Mouse (Mus musculus) midbrain, postnatal 0 days (tissue): ENCODE data around the gene Cars2. TPM values are rescaled to one million over a fixed set of nuclear protein-coding genes. Genes with fewer than 3 reads are reported as not detected.

Experiments
- ATAC-seq: fragments of 200-750 bp; cut with Nextera tagmentation; 2 replicates; pipeline ENCODE4 v1.8.0; 2017; ENCODE audit warnings: moderate number of reproducible peaks, mild to moderate bottlenecking, moderate TSS enrichment, moderate library complexity; ENCODE audit not compliant: low FRiP score
- DNase-seq: peaks from one replicate; pipeline ENCODE4 v3.0.0-alpha.2; 2015; ENCODE audit warnings: low spot score
- H3K27ac ChIP-seq: fragments of 300-500 bp; sonication (generic); 2 replicates; pipeline ENCODE4 v1.5.1; 2014; ENCODE audit warnings: low read depth, mild to moderate bottlenecking, low read length, mixed read lengths
- H3K27me3 ChIP-seq: fragments of 300-500 bp; sonication (generic); 2 replicates; pipeline ENCODE4 v1.6.1; 2014; ENCODE audit warnings: low read length, control low read depth, mixed read lengths; ENCODE audit not compliant: insufficient read depth
- H3K36me3 ChIP-seq: fragments of 300-500 bp; sonication (generic); 2 replicates; pipeline ENCODE4 v1.6.1; 2014; ENCODE audit warnings: low read length, control low read depth, mixed read lengths; ENCODE audit not compliant: insufficient read depth
- H3K4me1 ChIP-seq: fragments of 300-500 bp; sonication (generic); 2 replicates; pipeline ENCODE4 v1.6.1; 2014; ENCODE audit warnings: mild to moderate bottlenecking, control low read depth, antibody characterized with exemption, low read length, mixed read lengths; ENCODE audit not compliant: insufficient read depth
- H3K4me2 ChIP-seq: fragments of 300-500 bp; sonication (generic); 2 replicates; pipeline ENCODE4 v1.6.1; 2014; ENCODE audit warnings: low read depth, mild to moderate bottlenecking, low read length, mixed read lengths; ENCODE audit not compliant: poor library complexity, severe bottlenecking
- H3K4me3 ChIP-seq: fragments of 300-500 bp; sonication (generic); 2 replicates; pipeline ENCODE4 v1.5.1; 2014; ENCODE audit warnings: low read depth, mild to moderate bottlenecking, low read length, moderate library complexity
- H3K9ac ChIP-seq: fragments of 300-500 bp; sonication (generic); replicated peaks from 2 replicates; pipeline ENCODE4 v1.6.1; 2014; ENCODE audit warnings: mild to moderate bottlenecking, low read length, moderate library complexity, mixed read lengths; ENCODE audit not compliant: poor library complexity, severe bottlenecking
- H3K9me3 ChIP-seq: fragments of 300-500 bp; sonication (generic); 2 replicates; pipeline ENCODE4 v1.6.1; 2016; ENCODE audit warnings: low read length, control low read depth
- CTCF ChIP-seq: IDR thresholded peaks from 2 replicates; pipeline ENCODE4 v1.5.1; 2016; ENCODE audit warnings: antibody characterized with exemption, mild to moderate bottlenecking
- WGBS: fragments of 180-500 bp; shearing (Covaris S2); extraction: QIAGEN DNeasy Blood & Tissue Kit; methylation state at CpG from one replicate; pipeline ENCODE4 v1.1.7; 2014; 5-methylcytosine and 5-hydroxymethylcytosine counted together
- polyA plus RNA-seq: library from polyadenylated mRNA; unstranded; fragments of >200 nt; fragmentation: Nextera tagmentation; extraction: Ambion mirVana; gene quantifications from 2 replicates; pipeline ENCODE4 v1.2.1, GENCODE M21; 2015
- total RNA-seq: library from RNA; depleted of rRNA; stranded (reverse); fragments of >200 nt; gene quantifications from 2 replicates; pipeline ENCODE4 v1.2.3, GENCODE M21; 2014

The Cars2 gene
- total and polyA plus RNA-seq, 2 experiments from 2014 or later: 19.5 to 35.5 TPM

DNA sequence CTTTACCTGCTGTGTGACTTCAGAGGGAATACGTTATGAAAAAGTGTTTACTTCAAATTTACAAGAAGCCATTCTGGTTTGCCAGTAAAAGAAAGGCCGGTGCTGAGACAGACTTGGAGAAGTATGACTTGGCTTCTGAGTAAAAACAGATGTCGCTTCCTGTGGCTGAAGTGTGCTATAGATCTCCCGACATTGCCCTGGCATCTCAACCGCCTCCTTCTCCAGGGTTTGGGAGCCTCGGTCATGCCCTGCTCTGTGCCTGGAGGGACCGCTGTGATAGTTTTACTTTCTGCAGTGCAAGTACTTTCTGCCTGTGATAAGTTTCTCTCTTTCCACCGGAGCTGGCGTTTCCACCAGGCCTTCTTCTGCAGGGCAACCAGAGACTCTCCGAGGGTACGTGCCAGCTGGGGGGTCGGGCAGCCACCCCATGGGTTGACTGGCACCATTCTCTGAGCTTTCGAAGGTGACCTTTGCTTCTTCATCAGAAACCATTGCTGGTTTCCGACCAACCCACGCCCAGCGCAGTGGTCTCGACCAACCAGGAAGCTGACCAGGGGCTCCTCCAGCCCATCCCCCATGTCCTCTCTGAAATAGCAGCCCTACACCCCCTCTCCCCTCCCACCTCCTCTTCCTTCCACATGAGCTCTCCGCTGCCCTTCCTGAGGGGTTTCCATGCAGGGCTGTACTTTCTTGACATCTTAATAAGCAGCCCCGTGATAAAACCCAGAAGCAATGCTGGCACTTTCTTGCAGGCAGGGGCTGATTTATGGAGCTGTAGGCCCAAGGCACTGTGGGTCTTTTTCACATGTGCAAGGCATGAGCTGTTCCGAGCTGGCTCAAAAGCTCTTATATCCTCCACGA is 35.2 kb upstream of the Cars2 start:
- WGBS: 89% methylated on average over 21 of the region's 21 CpGs
- DNase-seq: no peak
- Histone ChIP-seq H3K9me3 (peaks cover 3% of the 10 kb centered on the region; the same call in 1 of the 2 replicates), H3K36me3 (no peaks in the 10 kb centered on the region), H3K4me3 (no peak overlapping the region), H3K27ac (no peak overlapping the region), H3K27me3 (no peaks in the 10 kb centered on the region), H3K4me1 (no peaks in the 10 kb centered on the region), H3K9ac (no peak overlapping the region), H3K4me2 (no peak overlapping the region)
- no peak for ATAC-seq
- no peak for TF ChIP-seq CTCF

DNA sequence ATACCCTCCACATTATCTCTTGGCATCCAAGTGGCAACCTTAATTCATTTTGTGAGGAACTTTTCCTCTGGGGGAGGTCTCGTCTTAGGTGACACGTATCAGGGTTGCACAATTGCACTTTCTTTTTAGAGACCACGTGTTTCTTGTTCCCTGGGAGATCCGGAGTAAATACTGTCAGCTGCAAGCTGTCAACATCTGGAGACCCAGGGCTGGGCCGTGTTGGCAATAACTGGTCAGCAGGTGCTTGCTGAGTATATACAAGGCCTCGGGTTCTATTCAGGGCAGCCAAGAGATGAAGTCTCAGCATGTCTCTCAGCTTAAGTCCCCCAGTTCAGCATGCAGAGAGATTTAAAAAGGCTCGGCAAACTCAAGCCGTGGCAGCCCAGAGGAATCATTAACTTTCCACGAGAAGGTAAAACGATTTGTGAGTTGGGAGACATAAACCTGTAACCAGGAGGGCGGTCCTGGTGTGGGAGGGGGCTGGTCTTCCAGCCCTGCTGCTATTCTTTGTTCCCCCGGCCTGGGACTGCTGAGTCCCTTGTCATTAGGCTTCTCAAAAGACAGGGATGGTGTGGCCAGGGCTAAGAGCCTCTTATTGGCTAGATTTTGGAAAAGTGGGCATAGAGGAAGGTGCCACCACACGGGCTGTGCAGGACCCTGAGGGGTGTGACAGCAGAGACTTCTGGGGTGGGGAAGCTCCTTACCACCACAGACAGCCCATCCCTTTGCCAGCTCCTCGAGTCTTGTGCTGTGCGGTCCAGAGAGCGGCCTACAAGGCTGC is 25.2 kb upstream of the Cars2 start:
- 58% methylated on average over 16 of the region's 16 CpGs for WGBS
- no peak for ATAC-seq
- no peaks in the 10 kb centered on the region for H3K4me1 ChIP-seq

DNA sequence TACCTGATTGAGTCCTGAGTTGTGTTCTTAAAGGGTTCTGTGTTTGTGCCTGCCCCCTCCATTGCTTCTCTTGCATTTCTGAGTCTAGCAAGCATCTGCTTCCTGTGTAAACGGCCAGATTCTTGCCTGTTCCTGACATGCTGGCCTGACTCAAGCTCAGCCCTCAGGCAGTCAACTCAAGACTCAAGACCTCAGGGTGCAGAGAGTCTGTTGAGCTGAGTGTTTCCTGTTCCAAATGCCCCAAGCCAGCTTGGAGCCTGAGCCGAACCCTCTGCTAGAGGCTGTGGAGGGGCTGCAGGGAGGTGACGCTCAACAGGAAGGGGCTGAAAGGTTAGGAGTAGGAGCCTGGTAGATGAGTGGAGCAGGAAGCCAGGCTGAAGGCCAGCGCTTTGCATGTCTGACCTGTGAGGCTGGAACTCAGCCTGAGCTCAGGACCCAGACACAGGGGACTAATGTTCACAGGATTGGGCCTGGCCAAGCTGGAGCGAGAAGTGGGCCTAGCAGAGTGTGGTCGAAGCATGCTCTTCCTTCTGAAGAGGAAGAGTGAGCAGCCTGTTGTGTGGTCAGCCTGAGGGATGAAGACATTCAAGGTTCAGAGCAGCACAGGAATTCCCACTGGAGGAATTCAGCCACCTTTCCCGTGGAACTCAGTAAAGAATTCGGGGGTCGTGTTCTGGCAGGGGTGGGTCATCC is 24.5 kb upstream of the Cars2 start:
- no peaks in the 10 kb centered on the region for H3K9me3 ChIP-seq
- H3K27me3 ChIP-seq: no peaks in the 10 kb centered on the region
- no peak overlapping the region for H3K4me3 ChIP-seq
- H3K4me1 ChIP-seq: no peaks in the 10 kb centered on the region
- WGBS: 79% methylated on average over 9 of the region's 9 CpGs
- ATAC-seq (no peak), DNase-seq (no peak)
- no peak for TF ChIP-seq CTCF
- no peak overlapping the region for H3K4me2 ChIP-seq
- no peak overlapping the region for H3K9ac ChIP-seq
- H3K36me3 ChIP-seq: no peaks in the 10 kb centered on the region
- H3K27ac ChIP-seq: no peak overlapping the region

More for the DNA sequence above, 25.2 kb upstream of the Cars2 start:
- no peak for TF ChIP-seq CTCF
- Histone ChIP-seq H3K36me3 (no peaks in the 10 kb centered on the region), H3K9ac (no peak overlapping the region), H3K4me3 (no peak overlapping the region), H3K4me2 (no peak overlapping the region), H3K9me3 (no peaks in the 10 kb centered on the region), H3K27me3 (no peaks in the 10 kb centered on the region), H3K27ac (no peak overlapping the region)
- no peak for DNase-seq

DNA sequence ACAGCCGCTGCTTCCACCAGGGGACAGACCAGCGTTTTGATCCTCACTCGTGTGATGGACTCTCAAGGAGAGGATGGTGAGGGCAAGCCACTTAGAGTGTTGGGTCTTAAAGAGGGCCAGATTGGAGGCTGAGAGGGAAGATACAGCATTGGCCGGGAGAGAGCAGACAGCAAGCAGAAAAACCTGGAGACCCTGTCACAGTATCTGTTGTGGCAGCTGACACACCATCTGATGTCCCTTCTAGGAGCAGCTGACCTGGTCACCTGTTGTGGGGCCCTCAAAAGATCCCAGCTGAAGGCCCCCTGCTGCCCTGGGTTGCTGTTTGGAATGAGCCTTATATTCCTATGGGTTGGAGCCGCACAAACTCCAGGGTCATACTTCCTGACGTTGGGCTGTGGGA is 21.8 kb upstream of the Cars2 start:
- TF ChIP-seq CTCF: no peak
- H3K27ac ChIP-seq: no peak overlapping the region
- ATAC-seq: no peak
- no peak overlapping the region for H3K9ac ChIP-seq
- no peaks in the 10 kb centered on the region for H3K4me1 ChIP-seq
- DNase-seq: no peak
- H3K27me3 ChIP-seq: no peaks in the 10 kb centered on the region
- no peak overlapping the region for H3K4me2 ChIP-seq
- H3K36me3 ChIP-seq: no peaks in the 10 kb centered on the region
- H3K4me3 ChIP-seq: no peak overlapping the region
- H3K9me3 ChIP-seq: no peaks in the 10 kb centered on the region
- 75% methylated on average over 6 of the region's 6 CpGs for WGBS

DNA sequence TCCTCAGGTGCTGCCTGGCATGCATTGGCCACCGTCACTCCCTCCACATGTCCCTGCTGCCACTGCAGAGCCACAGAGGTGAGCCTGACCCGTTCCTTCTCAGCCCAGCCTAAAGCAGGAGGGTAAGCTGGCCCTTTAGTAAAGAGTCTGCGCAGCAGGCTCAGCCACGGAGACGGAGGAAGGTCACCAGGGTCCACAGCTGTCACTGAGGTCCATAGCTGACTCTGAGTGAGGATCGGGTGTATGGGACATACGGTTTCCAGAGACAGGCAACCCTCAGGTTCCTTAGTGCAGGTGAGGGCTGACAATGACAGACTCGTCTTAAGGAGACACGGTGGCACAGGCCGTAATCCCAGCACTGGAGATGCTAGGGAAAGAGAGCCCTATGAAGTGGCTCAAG is 21.4 kb upstream of the Cars2 start:
- DNase-seq (no peak), ATAC-seq (no peak)
- no peak overlapping the region for H3K4me3 ChIP-seq
- no peaks in the 10 kb centered on the region for H3K27me3 ChIP-seq
- 89% methylated on average over 10 of the region's 10 CpGs for WGBS
- H3K9ac ChIP-seq: no peak overlapping the region
- no peaks in the 10 kb centered on the region for H3K4me1 ChIP-seq
- no peak for TF ChIP-seq CTCF
- H3K4me2 ChIP-seq: no peak overlapping the region
- H3K36me3 ChIP-seq: no peaks in the 10 kb centered on the region
- H3K9me3 ChIP-seq: no peaks in the 10 kb centered on the region
- H3K27ac ChIP-seq: no peak overlapping the region
